Mouse (Mus musculus) skeletal muscle tissue, postnatal 0 days (tissue): ENCODE data around the gene Irx3. TPM values are rescaled to one million over a fixed set of nuclear protein-coding genes. Genes with fewer than 3 reads are reported as not detected.

Source experiments
- polyA plus RNA-seq: library from polyadenylated mRNA; unstranded; fragments of >200 nt; fragmentation: Nextera tagmentation; extraction: Ambion mirVana; gene quantifications from 2 replicates; pipeline ENCODE4 v1.2.1, GENCODE M21; 2015

The Irx3 gene
- 1.3 and 2.4 TPM in 2 replicates for polyA plus RNA-seq

DNA sequence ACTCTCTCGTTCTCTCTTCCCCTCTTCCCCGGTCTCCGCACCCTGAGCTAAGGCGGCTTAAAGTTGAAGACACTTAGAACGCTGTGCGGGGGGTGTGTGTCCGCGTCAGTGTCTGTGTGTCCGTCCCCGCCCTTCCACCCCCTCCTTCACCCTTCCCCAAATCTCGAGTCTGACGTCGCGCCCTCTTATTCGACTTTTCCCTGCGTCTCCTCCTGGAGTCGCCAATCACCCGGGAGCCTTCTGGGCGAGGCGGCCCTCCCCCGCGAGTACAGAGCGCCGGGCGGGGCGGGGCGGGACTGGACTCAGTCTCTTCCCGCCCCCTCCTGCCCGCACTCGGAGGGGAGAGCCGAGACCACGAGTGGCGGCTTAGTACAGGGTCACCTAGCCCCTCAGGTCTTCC lies at the start of gene Irx3:
Gene Irx3, minus strand, starts transcription at position 229 of the 400 bp plus-strand sequence.

